Mouse (Mus musculus) lung, adult 2 months (tissue): ENCODE results near the gene Ntpcr. TPM values are rescaled to one million over a fixed set of nuclear protein-coding genes. Genes with fewer than 3 reads are reported as not detected.
A peak's percentile ranks its signal among the peaks of the same experiment; 100 is the strongest.

Source experiments
- DNase-seq: peaks from one replicate; pipeline ENCODE4 v3.0.0; 2022
- H3K4me1 ChIP-seq: fragments of 200-500 bp; 2 replicates; pipeline ENCODE4 v1.6.1; 2011; ENCODE audit warnings: low read length; ENCODE audit not compliant: control insufficient read depth, insufficient read depth
- H3K4me3 ChIP-seq: fragments of 200-500 bp; replicated peaks from 2 replicates; pipeline ENCODE3; 2011; ENCODE audit warnings: low read depth, mild to moderate bottlenecking, control low read depth, low read length; ENCODE audit errors: extremely low read depth
- CTCF ChIP-seq: fragments of 200-500 bp; IDR thresholded peaks from 2 replicates; pipeline ENCODE4 v1.5.1; 2011; ENCODE audit warnings: mild to moderate bottlenecking, low read length, control low read depth; ENCODE audit not compliant: insufficient read depth
- POLR2A ChIP-seq: fragments of 200-500 bp; IDR thresholded peaks from 2 replicates; pipeline ENCODE4 v1.6.1; 2011; ENCODE audit warnings: low read depth, mild to moderate bottlenecking, control low read depth, low read length, borderline replicate concordance; ENCODE audit errors: extremely low read depth
- WGBS: fragments of 180-500 bp; shearing (Covaris S2); methylation state at CpG from one replicate; pipeline ENCODE4 v1.1.7; 2018; 5-methylcytosine and 5-hydroxymethylcytosine counted together
- polyA plus RNA-seq: library from polyadenylated mRNA; depleted of rRNA; stranded (reverse); fragments of >200 nt; gene quantifications from 2 replicates; pipeline ENCODE4 v1.2.3, GENCODE M21; 2012

The Ntpcr gene
- polyA plus RNA-seq, 1 experiment = 15.9 TPM

- Histone ChIP-seq H3K4me3 (no peak overlapping the region), H3K4me1 (no peaks in the 10 kb centered on the region)
- 49% methylated on average over 6 of the region's 6 CpGs for WGBS
- TF ChIP-seq CTCF (no peak), POLR2A (no peak)
- DNase-seq = no peak
Measured at GRCm38 (mm10) chr8:125699391-125700025, 30.3 kb upstream of the Ntpcr start.

DNA sequence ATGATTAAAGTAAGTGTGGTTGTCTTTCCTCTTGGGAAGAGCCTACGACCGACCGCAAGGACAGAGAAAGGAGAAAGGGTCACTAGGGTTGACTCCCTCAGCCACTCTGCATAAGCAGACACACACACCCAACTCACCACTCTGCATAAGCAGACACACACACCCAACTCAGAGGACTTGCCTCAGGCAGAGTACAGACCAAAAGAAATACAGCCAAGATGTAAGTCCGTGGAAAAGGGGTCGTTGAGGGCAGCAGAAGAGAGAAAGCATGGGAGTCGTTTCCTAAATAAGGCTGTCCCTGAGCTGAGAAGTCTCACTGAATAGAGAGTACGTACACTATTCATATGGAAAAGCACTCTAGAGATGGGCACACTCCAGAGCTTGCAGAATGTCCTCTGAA, 29.4 kb upstream of the Ntpcr start:
- WGBS = 61% methylated on average over 7 of the region's 7 CpGs
- Histone ChIP-seq H3K4me1 (no peaks in the 10 kb centered on the region), H3K4me3 (no peak overlapping the region)
- TF ChIP-seq POLR2A = no peak
- no peak for TF ChIP-seq CTCF
- no peak for DNase-seq

- TF ChIP-seq CTCF = no peak
- TF ChIP-seq POLR2A = no peak
- H3K4me3 ChIP-seq = no peak overlapping the region
- H3K4me1 ChIP-seq = no peaks in the 10 kb centered on the region
- no peak for DNase-seq
- WGBS = 79% methylated on average over 15 of the region's 15 CpGs
Measured at GRCm38 (mm10) chr8:125702868-125703473, 26.8 kb upstream of the Ntpcr start.

DNA sequence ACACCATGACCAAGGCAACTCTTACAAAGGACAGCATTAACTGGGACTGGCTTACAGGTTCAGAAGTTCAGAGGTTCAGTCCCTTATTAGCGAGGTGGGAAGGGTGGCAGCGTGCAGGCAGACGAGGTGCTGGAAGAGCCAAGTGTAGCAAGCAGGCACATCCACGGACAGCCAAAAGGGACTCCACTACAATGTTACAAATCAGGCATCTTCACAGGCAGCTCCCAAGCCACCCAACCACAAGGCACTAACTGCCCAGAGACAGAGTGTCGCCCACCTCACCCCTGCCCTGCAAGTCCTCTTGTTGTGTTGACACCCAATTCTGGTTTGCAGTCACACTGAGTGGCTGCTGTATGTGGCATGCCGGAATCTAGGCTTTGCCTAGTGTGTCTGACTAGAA, 25.3 kb upstream of the Ntpcr start:
- WGBS = 89% methylated on average over 6 of the region's 6 CpGs
- TF ChIP-seq CTCF (no peak), POLR2A (no peak)
- H3K4me1 ChIP-seq = no peaks in the 10 kb centered on the region
- DNase-seq = no peak
- no peak overlapping the region for H3K4me3 ChIP-seq

DNA sequence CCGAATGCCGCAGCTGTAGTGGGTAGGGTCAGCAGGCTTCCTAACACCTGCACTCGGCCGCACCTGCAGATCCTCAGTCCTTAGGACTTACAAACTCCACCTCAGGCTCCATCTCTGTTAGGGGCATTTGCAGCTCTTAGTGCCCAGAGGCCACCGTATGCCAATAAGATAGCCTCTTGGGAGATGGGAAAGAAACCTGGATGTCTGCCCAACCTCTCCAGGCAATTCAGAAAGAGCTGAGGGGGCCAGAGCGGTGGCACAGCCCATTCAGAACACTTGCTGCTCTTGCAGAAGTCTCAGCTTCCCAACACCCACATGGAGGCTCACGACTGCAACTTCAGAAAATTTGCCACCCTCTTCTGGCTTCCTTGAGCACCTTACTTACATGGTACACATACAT, 23.9 kb upstream of the Ntpcr start:
- Histone ChIP-seq H3K4me3 (no peak overlapping the region), H3K4me1 (no peaks in the 10 kb centered on the region)
- WGBS = 77% methylated on average over 7 of the region's 7 CpGs
- DNase-seq = no peak
- TF ChIP-seq POLR2A (no peak), CTCF (no peak)

GRCm38 (mm10) chr8:125709171-125709570, 20.6 kb upstream of the Ntpcr start:
- WGBS = 79% methylated on average over 5 of the region's 5 CpGs
- H3K4me1 ChIP-seq = no peaks in the 10 kb centered on the region
- H3K4me3 ChIP-seq = no peak overlapping the region
- no peak for TF ChIP-seq CTCF
- no peak for TF ChIP-seq POLR2A
- no peak for DNase-seq

- Histone ChIP-seq H3K4me3 (no peak overlapping the region), H3K4me1 (no peaks in the 10 kb centered on the region)
- TF ChIP-seq POLR2A (no peak), CTCF (no peak)
- DNase-seq = no peak
- 85% methylated on average over 5 of the region's 5 CpGs for WGBS
Measured at GRCm38 (mm10) chr8:125711514-125711913, 18.2 kb upstream of the Ntpcr start.

- TF ChIP-seq CTCF = no peak
- no peak for TF ChIP-seq POLR2A
- no peak overlapping the region for H3K4me3 ChIP-seq
- no peaks in the 10 kb centered on the region for H3K4me1 ChIP-seq
- DNase-seq = no peak
- 66% methylated on average over 4 of the region's 4 CpGs for WGBS
Measured at GRCm38 (mm10) chr8:125716211-125716610, 13.6 kb upstream of the Ntpcr start.

DNA sequence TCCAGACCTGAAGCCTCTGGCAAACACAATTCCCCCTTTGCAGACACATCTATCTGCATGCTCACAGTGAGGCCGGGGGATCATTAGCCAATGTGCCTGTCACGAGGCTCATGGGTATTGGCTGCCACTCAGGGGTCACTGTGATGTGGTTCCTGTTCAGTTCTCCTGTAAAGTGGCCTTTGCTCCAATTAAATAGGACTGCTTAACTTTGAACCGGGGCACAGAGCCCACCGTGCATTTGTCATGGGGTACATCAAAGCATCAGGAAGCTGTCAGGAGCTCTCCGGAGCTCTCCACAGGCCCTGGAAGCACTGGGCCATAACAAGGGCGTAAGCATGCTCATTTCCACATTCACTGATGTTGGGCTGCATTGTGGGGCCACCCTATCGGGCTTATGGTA, 13.2 kb upstream of the Ntpcr start:
- no peak for DNase-seq
- WGBS = 49% methylated on average over 7 of the region's 7 CpGs
- Histone ChIP-seq H3K4me1 (no peaks in the 10 kb centered on the region), H3K4me3 (no peak overlapping the region)
- TF ChIP-seq CTCF = no peak

DNA sequence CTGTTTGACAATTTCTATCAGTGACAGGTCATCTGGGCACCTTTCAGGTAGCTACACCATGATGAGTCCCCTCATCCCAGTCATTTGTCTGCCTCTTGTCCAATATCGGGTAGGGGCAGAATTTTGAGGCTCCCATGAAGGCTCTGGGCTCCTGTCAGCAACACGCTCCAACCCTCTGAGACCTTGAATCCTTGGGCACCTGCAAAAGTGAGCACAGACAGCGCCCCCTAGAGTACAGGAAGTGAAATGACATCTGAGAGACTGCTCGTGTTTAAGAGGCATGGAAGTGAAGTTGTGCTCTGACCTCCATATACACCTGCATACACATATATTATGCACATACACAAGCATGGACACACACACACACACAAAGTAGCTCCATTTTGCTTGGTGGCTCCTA, 10.8 kb upstream of the Ntpcr start:
- WGBS = 68% methylated on average over 4 of the region's 4 CpGs
- DNase-seq = no peak
- no peaks in the 10 kb centered on the region for H3K4me1 ChIP-seq
- H3K4me3 ChIP-seq = no peak overlapping the region
- TF ChIP-seq POLR2A = no peak
- peak; percentile 46 for TF ChIP-seq CTCF

- Histone ChIP-seq H3K4me3 (no peak overlapping the region), H3K4me1 (no peaks in the 10 kb centered on the region)
- TF ChIP-seq POLR2A = no peak
- TF ChIP-seq CTCF = no peak
- 81% methylated on average over 7 of the region's 7 CpGs for WGBS
- no peak for DNase-seq
Measured at GRCm38 (mm10) chr8:125722675-125723074, 7.1 kb upstream of the Ntpcr start.
